Mouse (Mus musculus): Measurements from ENCODE around the gene Stat1. TPM values are rescaled to one million over a fixed set of nuclear protein-coding genes. Genes with fewer than 3 reads are reported as not detected.

The Stat1 gene
- total RNA-seq, 2 experiments from 2014 or later, result 21.2 to 23.0 TPM

GRCm38 (mm10) chr1:52163707-52164457 lies 44.6 kb downstream of the Stat1 start:
- no peak for DNase-seq

GRCm38 (mm10) chr1:52166652-52167220 lies 47.5 kb downstream of the Stat1 start:
- DNase-seq, result no peak

DNA sequence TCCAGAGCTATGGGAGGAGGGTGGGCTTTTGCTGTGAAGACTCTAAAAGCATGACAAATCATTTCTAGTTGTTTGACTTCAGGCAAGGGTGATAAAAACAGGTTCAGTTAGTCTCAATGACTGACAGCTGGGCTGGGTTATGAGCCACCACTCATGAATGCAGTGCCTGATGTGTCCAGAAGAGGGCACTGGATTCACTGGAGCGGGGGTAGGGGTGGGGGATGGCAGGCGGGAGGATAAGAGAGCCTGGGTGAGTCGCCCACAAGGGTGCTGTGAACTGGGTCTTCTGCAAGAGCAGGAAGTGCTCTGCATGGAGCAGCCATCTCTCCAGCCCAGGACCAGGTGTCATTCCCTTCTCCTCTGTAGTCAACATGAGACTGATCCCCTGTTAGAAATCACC lies 50.8 kb downstream of the Stat1 start:
- DNase-seq, result no peak

GRCm38 (mm10) chr1:52170747-52171146 lies 51.5 kb downstream of the Stat1 start:
- no peak for DNase-seq

DNA sequence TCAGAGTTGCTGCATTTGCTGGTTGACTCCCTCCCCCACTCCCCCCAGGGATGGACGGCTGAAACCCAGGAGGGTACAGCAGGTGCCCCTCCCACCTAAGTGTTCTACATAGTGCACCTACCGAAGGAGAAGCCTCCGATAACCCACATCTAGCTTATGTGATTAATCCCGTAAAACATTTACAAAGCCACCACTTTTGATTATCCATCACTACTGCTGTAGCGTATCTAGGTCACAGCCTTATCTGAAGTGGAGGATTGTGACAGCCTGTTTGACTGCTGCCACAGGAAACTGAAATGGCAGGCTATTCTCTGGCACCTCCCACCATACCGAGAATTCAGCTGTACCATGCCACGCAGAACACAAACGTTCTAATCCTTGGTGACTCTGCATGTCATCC lies 52.0 kb downstream of the Stat1 start:
- DNase-seq, result no peak

GRCm38 (mm10) chr1:52175321-52175720 lies 56.1 kb downstream of the Stat1 start:
- DNase-seq, result no peak

- DNase-seq, result no peak
Observed at GRCm38 (mm10) chr1:52175983-52176382, 56.7 kb downstream of the Stat1 start.

GRCm38 (mm10) chr1:52176999-52177398 lies 57.8 kb downstream of the Stat1 start:
- no peak for DNase-seq

DNA sequence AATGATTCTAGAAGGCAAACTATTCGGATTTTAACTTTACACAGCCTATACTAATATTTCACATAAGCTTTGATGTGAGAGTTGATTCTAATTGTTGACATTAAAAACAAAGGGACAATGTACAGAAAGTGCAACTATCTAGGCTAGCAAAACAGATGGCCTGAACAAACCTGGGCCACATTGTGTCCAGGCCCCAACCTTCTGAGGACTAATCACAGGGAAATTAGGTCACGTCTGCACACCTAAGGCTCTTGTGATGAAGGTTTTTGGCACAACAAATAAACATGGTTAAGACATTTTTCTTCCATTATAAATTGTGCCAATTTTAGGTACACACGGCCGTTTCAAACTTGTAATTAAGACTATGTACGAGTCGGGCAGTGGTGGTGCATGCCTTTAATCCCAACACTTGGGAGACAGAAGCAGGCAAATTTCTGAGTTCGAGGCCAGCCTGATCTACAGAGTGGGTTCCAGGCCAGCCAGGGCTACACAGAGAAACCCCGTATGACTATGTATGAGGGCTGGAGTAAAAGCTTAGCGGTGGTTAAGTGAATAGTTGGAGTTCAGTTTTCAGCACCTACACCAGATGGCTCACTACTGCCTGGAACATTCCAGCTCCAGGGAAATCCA lies 60.8 kb downstream of the Stat1 start:
- DNase-seq, result no peak

DNA sequence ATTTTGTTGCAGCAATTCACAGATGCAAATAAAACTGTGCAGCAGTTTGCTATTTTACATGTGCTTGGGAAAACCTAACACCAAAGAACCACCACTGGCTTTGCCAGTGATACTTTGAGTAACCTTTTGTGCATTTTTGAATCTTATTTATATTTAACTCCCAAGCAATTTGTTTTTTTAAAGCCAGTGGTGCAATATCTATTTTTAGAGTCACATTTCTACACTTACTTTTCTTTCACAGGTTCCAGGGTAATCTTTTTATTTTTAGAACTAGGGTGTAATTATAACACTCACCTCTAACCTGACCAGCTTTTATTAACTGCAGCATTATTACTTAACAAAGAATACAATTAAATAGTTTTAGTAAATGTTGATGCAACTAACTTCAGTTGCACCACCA lies 62.8 kb downstream of the Stat1 start:
- DNase-seq, result no peak

DNA sequence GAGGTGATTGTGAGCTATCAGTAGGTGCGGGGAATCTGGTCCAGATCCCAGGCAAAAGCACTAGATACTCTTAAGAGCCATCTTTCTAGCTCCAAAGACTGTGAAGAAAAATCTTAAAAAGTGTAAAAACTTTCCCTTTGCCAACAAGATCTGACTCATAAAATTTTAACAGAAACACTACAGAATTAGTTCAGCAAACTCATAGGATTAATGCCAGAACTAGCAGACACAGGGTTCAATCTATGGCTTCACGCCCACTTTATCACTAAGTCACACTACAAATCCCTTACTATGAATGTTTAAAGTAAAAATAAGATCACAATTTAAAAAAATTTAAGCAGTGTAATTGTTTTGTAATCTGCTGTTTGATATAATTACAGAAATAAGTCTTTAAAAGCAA lies 63.8 kb downstream of the Stat1 start:
- no peak for DNase-seq

Other genes starting within 250 kb of the Stat1 start
- 10 to 100 TPM; 12.2 TPM for gene Myo1b, start 203.4 kb upstream of the Stat1 start, total RNA-seq (2021)
- gene Stat4, start 132.3 kb upstream of the Stat1 start, total RNA-seq (2021), result under 1 TPM; 0.46 to 0.67 TPM
- gene Gls, start 113.8 kb downstream of the Stat1 start, total RNA-seq (2021), result 100 to 1,000 TPM; 391 to 407 TPM

Measured in layer of hippocampus, postnatal 36 days (tissue).